21 mouse cellular contexts compared by ENCODE assay signal in the genomic region with DNA sequence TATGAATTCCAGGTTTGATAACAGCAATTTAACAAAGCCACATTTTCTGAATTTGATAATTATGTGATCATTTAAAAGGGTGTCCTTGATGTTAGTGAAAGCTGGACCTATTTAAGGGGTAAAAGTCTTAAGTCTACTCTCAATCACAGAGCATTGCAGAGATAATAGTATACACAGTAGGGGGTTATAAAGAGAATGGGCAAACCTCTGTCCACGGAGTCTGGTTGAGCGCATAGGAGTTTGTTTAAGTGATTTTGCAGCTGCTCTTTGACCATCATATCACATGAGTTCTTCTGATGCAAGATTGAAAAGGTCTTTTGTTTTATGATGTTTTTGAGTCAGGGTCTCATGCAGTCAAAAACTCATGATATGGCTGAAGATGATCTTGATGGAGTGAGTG.
"Had no signal": no experiment of that assay in that cellular context is flagged by ENCODE, and none has a peak within 500 bp of the region (broad histone marks: within the 10 kb centered on the region; RNA-seq: fewer than 3 reads in every experiment).

No protein-coding gene starts in this region.

- H3K27ac ChIP-seq: layer of hippocampus, adult 2 months; limb, embryonic 10.5 days; limb, embryonic 13.5 days; liver, embryonic 12.5 days; liver, embryonic 15.5 days; lung, embryonic 15.5 days; midbrain, embryonic 12.5 days; midbrain, embryonic 15.5 days; neural tube, embryonic 12.5 days; neural tube, embryonic 15.5 days had no signal

- H3K4me3 ChIP-seq: layer of hippocampus, adult 2 months; limb, embryonic 10.5 days; limb, embryonic 13.5 days; liver, embryonic 12.5 days; liver, embryonic 15.5 days; lung, embryonic 15.5 days; megakaryocyte, embryonic 14.5 days; midbrain, embryonic 12.5 days; midbrain, embryonic 15.5 days; neural tube, embryonic 12.5 days; neural tube, embryonic 15.5 days had no signal

- ATAC-seq: liver, embryonic 12.5 days; midbrain, embryonic 15.5 days had no signal

- H3K27me3 ChIP-seq: limb, embryonic 13.5 days; liver, embryonic 12.5 days; liver, embryonic 15.5 days; lung, embryonic 15.5 days; megakaryocyte, embryonic 14.5 days; midbrain, embryonic 12.5 days; midbrain, embryonic 15.5 days; neural tube, embryonic 12.5 days; neural tube, embryonic 15.5 days had no signal

- H3K9me3 ChIP-seq: limb, embryonic 10.5 days; limb, embryonic 13.5 days; liver, embryonic 12.5 days; liver, embryonic 15.5 days; lung, embryonic 15.5 days; midbrain, embryonic 12.5 days; midbrain, embryonic 15.5 days; neural tube, embryonic 12.5 days; neural tube, embryonic 15.5 days had no signal

- DNase-seq: kidney, adult 9 months; kidney, postnatal 14 days; layer of hippocampus, adult 9-11 months; liver; lung, adult 18-20 months; lung, postnatal 10 days; lung, postnatal 36 days; right cerebral cortex, postnatal 25 days; thymus, adult 18-20 months; thymus, postnatal 36 days had no signal

- H3K4me2 ChIP-seq: limb, embryonic 13.5 days; liver, embryonic 12.5 days; liver, embryonic 15.5 days; lung, embryonic 15.5 days; midbrain, embryonic 12.5 days; midbrain, embryonic 15.5 days; neural tube, embryonic 12.5 days; neural tube, embryonic 15.5 days had no signal

- H3K36me3 ChIP-seq: limb, embryonic 10.5 days; limb, embryonic 13.5 days; liver, embryonic 12.5 days; liver, embryonic 15.5 days; lung, embryonic 15.5 days; midbrain, embryonic 12.5 days; midbrain, embryonic 15.5 days; neural tube, embryonic 12.5 days; neural tube, embryonic 15.5 days had no signal

- H3K4me1 ChIP-seq: limb, embryonic 10.5 days; limb, embryonic 13.5 days; liver, embryonic 12.5 days; liver, embryonic 15.5 days; lung, embryonic 15.5 days; megakaryocyte, embryonic 14.5 days; neural tube, embryonic 15.5 days had no signal

- H3K9ac ChIP-seq: limb, embryonic 13.5 days; liver, embryonic 12.5 days; liver, embryonic 15.5 days; lung, embryonic 15.5 days; midbrain, embryonic 12.5 days; midbrain, embryonic 15.5 days; neural tube, embryonic 12.5 days; neural tube, embryonic 15.5 days had no signal
